Mouse (Mus musculus): ENCODE measurements around the gene Fkbp1b. TPM values are rescaled to one million over a fixed set of nuclear protein-coding genes. Genes with fewer than 3 reads are reported as not detected.

Fkbp1b gene
- polyA plus RNA-seq, 1 experiment = 0.04 TPM

DNA sequence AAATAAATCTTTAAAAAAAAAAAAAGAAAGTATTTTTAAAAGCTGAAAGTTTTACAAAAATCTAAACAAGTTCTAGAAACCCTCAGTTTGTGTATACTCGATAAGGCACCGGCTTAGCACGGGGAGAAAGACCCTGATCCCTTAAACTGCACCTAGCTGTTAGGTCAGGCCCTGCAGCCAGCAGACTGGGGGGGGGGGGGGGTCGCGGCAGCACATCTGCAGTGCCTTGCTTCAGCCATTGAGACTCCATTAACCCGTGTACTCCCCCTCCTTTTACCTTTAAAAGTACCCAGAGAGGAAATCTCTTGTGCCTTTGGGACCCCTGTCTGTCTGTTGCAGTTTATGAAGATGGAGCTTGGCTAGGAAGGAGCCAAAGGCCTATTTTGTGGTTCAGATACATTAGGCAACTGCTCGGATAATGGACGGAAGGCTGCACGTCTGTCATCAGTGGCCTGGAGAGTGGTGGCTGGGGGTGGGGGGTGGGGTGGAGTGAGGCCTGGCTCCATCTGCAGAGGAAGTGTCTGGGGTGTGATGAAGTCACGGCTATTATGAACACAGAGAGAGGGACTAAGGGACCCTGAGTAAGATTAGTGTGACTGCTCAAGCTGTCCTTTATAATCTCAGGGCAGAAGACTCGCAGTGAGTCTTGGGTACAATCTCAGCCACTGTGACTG lies 18.0 kb upstream of the Fkbp1b start:
- H3K4me3 ChIP-seq (replicated peaks) = no peak overlapping the region
- no peaks in the 10 kb centered on the region for H3K27me3 ChIP-seq (ENCODE audit: control insufficient read depth)
- no peak for TF ChIP-seq TAL1 (IDR thresholded peaks at IDR 0.05; ENCODE audit: low read length)
- TF ChIP-seq GATA1 (IDR thresholded peaks at IDR 0.05; ENCODE audit: low read length) = no peak
- H3K9me3 ChIP-seq (ENCODE audit: control insufficient read depth, low read length) = peaks cover 11% of the 10 kb centered on the region
- H3K4me1 ChIP-seq (ENCODE audit: control insufficient read depth) = peaks cover 9% of the 10 kb centered on the region
- H3K36me3 ChIP-seq (ENCODE audit: control insufficient read depth) = peaks cover 82% of the 10 kb centered on the region

DNA sequence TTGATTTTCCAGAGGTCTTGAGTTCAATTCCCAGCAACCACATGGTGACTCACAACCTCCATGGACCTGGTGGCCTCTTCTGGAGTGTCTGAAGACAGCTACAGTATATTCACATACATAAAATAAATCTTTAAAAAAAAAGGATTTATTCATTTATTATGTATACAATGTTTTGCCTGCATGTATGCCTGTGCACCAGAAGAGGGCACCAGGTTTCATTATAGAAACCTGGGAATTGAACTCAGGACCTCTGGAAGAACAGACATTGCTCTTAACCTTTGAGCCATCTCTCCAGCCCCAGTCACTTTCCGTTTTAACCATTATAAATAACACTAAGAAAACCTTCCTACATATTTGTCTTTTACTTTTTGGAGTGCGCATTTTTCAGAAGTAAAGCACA lies 15.4 kb upstream of the Fkbp1b start:
- H3K9me3 ChIP-seq (ENCODE audit: control insufficient read depth, low read length) = peaks cover 3% of the 10 kb centered on the region
- TF ChIP-seq GATA1 (IDR thresholded peaks at IDR 0.05; ENCODE audit: low read length) (no peak), TAL1 (IDR thresholded peaks at IDR 0.05; ENCODE audit: low read length) (no peak)
- H3K36me3 ChIP-seq (ENCODE audit: control insufficient read depth) = peaks cover 72% of the 10 kb centered on the region
- no peaks in the 10 kb centered on the region for H3K27me3 ChIP-seq (ENCODE audit: control insufficient read depth)
- no peak overlapping the region for H3K4me3 ChIP-seq (replicated peaks)
- peaks cover 5% of the 10 kb centered on the region for H3K4me1 ChIP-seq (ENCODE audit: control insufficient read depth)

DNA sequence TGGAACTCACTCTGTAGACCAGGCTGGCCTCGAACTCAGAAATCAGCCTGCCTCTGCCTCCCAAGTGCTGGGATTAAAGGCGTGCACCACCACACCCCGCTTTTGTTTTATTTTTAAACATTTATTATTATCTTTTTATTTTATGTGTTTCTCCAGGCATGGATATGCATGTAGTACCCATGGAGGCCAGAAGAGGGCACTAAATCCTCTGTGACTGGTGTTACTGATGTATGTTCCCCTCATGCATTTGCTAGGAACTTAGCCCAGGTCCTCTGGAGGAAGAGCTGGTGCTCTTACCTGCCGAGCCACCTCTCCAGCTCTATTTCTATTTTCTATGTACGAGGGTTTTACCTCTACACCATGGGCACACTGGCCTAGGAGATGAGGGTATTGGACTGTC lies 14.8 kb upstream of the Fkbp1b start:
- Histone ChIP-seq H3K4me3 (replicated peaks) (no peak overlapping the region), H3K36me3 (ENCODE audit: control insufficient read depth) (peaks cover 72% of the 10 kb centered on the region), H3K4me1 (ENCODE audit: control insufficient read depth) (peaks cover 5% of the 10 kb centered on the region), H3K27me3 (ENCODE audit: control insufficient read depth) (no peaks in the 10 kb centered on the region), H3K9me3 (ENCODE audit: control insufficient read depth, low read length) (peaks cover 3% of the 10 kb centered on the region)
- TF ChIP-seq GATA1 (IDR thresholded peaks at IDR 0.05; ENCODE audit: low read length) = no peak
- TF ChIP-seq TAL1 (IDR thresholded peaks at IDR 0.05; ENCODE audit: low read length) = no peak

DNA sequence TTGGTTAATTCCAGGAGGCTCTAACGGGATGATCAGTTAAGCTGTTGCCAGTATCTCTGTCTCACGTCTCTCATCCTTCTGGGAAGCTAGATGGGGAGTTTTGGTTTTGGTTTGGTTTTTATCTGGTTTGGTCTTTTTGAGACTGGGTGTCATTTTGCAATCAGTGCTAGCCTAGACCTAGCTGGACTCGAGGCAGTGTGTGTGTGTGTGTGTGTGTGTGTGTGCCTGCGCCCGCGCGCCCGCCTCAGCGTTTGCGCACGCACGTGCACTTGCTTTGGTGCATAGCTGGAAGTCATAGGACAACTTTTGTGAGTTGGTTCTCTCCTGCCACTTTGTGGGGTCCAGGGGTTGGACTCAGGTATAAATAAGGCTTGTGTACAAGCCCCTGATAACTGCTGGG lies 2.4 kb upstream of the Fkbp1b start:
- TF ChIP-seq GATA1 (IDR thresholded peaks at IDR 0.05; ENCODE audit: low read length) (no peak), TAL1 (IDR thresholded peaks at IDR 0.05; ENCODE audit: low read length) (no peak)
- H3K4me1 ChIP-seq (ENCODE audit: control insufficient read depth) = peaks cover 50% of the 10 kb centered on the region
- peak overlapping the region; percentile 87 for H3K4me3 ChIP-seq (replicated peaks)
- peaks cover 43% of the 10 kb centered on the region for H3K27me3 ChIP-seq (ENCODE audit: control insufficient read depth)
- H3K36me3 ChIP-seq (ENCODE audit: control insufficient read depth) = peaks cover 9% of the 10 kb centered on the region
- H3K9me3 ChIP-seq (ENCODE audit: control insufficient read depth, low read length) = no peaks in the 10 kb centered on the region

DNA sequence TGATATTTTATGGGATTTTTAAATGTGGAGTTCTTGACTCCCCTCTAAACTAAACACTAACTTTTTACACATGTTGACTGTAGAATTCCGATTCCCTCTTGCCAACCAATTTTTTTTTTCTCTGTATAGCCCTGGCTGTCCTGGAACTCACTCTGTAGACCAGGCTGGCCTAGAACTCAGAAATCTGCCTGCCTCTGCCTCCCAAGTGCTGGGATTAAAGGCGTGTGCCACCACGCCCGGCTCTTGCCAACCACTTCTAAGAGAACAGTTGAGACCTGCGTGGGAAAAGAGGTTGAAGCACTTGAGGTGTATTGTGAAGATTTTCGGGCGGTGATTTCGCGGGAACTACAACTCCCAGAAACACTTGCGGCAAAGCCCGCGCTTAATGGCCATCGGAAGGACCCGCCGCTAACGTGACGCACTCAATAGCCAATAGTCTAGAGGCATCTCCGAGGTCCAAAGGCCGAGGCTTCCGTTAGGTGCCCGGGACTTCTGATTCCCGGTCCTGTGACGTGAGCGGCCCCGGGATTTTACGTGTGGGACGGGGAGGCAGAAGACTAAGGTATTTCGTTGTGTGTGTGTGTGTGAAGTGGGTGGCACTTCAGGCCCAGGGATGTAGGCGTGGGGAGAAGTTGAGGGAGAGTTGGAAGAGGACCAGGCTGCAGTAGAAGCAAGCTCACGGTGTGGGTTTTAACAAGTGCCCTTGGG lies 1.7 kb upstream of the Fkbp1b start, which contains the start of gene Wdcp:
TSS of gene Wdcp (plus strand) at position 414 of the 708 bp plus-strand sequence.
- peaks cover 47% of the 10 kb centered on the region for H3K27me3 ChIP-seq (ENCODE audit: control insufficient read depth)
- peaks cover 50% of the 10 kb centered on the region for H3K4me1 ChIP-seq (ENCODE audit: control insufficient read depth)
- H3K9me3 ChIP-seq (ENCODE audit: control insufficient read depth, low read length) = no peaks in the 10 kb centered on the region
- H3K4me3 ChIP-seq (replicated peaks) = peak within 1 kb of the TSS; percentile 87
- H3K36me3 ChIP-seq (ENCODE audit: control insufficient read depth) = peaks cover 2% of the 10 kb centered on the region
- no peak for TF ChIP-seq GATA1 (IDR thresholded peaks at IDR 0.05; ENCODE audit: low read length)
- no peak for TF ChIP-seq TAL1 (IDR thresholded peaks at IDR 0.05; ENCODE audit: low read length)

DNA sequence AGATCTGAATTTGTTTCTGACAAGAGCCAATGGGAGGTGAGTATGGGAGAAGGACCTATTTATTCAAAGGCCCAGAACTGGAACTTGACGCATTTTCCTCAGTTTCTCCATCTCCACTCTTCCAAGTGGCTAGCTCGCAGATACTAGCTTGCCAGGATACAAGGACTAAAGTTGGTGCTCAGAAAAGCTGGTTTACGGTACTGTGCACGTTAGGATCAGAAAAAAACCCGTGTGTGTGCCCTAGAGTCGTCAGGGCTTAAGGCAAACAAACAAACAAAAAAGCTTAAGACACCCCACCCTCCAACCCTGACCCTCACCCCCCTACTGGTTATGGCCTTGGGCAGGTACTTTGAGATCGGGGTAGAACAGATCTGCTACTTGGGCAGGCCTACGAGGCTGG lies 1.1 kb upstream of the Fkbp1b start:
- no peak for TF ChIP-seq TAL1 (IDR thresholded peaks at IDR 0.05; ENCODE audit: low read length)
- no peak for TF ChIP-seq GATA1 (IDR thresholded peaks at IDR 0.05; ENCODE audit: low read length)
- H3K9me3 ChIP-seq (ENCODE audit: control insufficient read depth, low read length) = no peaks in the 10 kb centered on the region
- H3K4me1 ChIP-seq (ENCODE audit: control insufficient read depth) = peaks cover 50% of the 10 kb centered on the region
- H3K36me3 ChIP-seq (ENCODE audit: control insufficient read depth) = peaks cover 2% of the 10 kb centered on the region
- no peak overlapping the region for H3K4me3 ChIP-seq (replicated peaks)
- H3K27me3 ChIP-seq (ENCODE audit: control insufficient read depth) = peaks cover 49% of the 10 kb centered on the region

DNA sequence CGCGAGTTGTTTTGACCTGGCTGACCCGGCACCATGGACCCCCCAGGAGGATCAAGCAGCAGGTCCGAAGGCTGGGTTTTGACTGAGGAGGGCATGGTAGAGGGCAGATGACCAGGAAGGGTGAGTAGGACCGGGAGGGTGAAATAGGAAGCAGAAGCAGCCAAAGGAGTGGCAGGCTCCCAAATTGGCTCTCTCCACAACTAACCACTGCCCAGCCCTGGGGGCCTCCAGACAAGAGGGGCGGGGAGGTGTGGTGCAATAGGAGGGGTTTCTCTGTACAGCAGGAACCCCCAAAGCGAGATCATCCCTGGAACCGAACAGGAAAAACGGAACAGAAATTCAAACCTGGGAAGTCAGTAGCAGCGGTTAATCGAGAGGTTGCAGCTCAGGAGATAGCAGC lies 650 bp downstream of the Fkbp1b start:
- Histone ChIP-seq H3K36me3 (ENCODE audit: control insufficient read depth) (no peaks in the 10 kb centered on the region; the same call in 1 of the 2 replicates), H3K27me3 (ENCODE audit: control insufficient read depth) (peaks cover 49% of the 10 kb centered on the region), H3K4me1 (ENCODE audit: control insufficient read depth) (peaks cover 44% of the 10 kb centered on the region), H3K9me3 (ENCODE audit: control insufficient read depth, low read length) (no peaks in the 10 kb centered on the region), H3K4me3 (replicated peaks) (peak overlapping the region; percentile 69)
- TF ChIP-seq GATA1 (IDR thresholded peaks at IDR 0.05; ENCODE audit: low read length) (no peak), TAL1 (IDR thresholded peaks at IDR 0.05; ENCODE audit: low read length) (no peak)

DNA sequence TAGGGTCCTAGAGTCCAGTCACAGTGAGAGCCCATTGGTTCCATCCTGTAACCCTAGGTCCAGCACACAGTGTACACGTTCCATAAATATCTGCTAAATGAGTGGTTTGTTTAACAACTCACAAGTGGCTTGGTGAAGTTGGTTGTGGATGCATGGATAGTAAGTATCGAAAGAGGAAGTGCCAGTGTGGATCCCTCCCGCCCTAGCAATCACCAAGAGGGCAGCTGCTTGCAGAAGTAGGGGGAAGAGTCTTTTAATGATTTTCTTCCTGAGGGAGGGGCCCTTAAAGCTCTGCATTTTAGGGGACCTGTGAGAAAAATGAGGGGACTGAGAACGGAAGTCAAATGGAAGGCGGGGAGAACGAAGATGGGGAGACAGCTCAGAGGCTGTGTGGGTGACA lies 1.4 kb downstream of the Fkbp1b start:
- H3K9me3 ChIP-seq (ENCODE audit: control insufficient read depth, low read length) = no peaks in the 10 kb centered on the region
- no peaks in the 10 kb centered on the region for H3K36me3 ChIP-seq (ENCODE audit: control insufficient read depth)
- no peak for TF ChIP-seq TAL1 (IDR thresholded peaks at IDR 0.05; ENCODE audit: low read length)
- TF ChIP-seq GATA1 (IDR thresholded peaks at IDR 0.05; ENCODE audit: low read length) = no peak
- peaks cover 44% of the 10 kb centered on the region for H3K4me1 ChIP-seq (ENCODE audit: control insufficient read depth)
- peaks cover 49% of the 10 kb centered on the region for H3K27me3 ChIP-seq (ENCODE audit: control insufficient read depth)
- H3K4me3 ChIP-seq (replicated peaks) = no peak overlapping the region

DNA sequence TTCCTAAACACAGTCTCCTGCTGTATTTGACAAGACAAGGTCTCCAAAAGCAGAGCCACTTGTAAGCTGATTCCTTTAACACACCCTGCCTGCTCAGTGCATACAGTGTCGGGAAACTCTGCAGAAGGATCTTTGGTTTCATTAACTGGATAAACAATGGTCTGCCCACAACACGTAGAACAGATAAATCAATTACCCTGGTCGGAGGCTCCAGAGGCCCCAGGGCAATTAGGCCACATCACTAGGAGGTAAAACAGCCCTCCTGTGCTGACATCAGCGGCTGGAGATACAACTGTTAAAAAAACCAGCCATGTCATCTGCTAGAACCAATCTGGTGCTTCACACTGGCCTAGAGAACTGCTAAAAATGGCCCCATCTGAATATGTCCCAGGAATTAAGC lies 4.4 kb downstream of the Fkbp1b start:
- Histone ChIP-seq H3K4me1 (ENCODE audit: control insufficient read depth) (peaks cover 22% of the 10 kb centered on the region), H3K27me3 (ENCODE audit: control insufficient read depth) (peaks cover 38% of the 10 kb centered on the region), H3K4me3 (replicated peaks) (no peak overlapping the region), H3K36me3 (ENCODE audit: control insufficient read depth) (peaks cover 9% of the 10 kb centered on the region), H3K9me3 (ENCODE audit: control insufficient read depth, low read length) (no peaks in the 10 kb centered on the region)
- no peak for TF ChIP-seq GATA1 (IDR thresholded peaks at IDR 0.05; ENCODE audit: low read length)
- TF ChIP-seq TAL1 (IDR thresholded peaks at IDR 0.05; ENCODE audit: low read length) = no peak

Data from erythroblast, embryonic 14.5 days (primary cell).